ENCODE assay signal across 8 mouse cellular contexts in genomic region chr7:45627261-45627660, GRCm38 (mm10). TPM values are rescaled to one million over a fixed set of nuclear protein-coding genes. Genes with fewer than 3 reads are reported as not detected.
DNase-seq lines count a peak whose midpoint lies in the region; ATAC-seq lines count a peak whose summit lies in the region.
"Had no signal": no experiment of that assay in that cellular context is flagged by ENCODE, and none has a peak within 500 bp of the region (broad histone marks: within the 10 kb centered on the region; RNA-seq: fewer than 3 reads in every experiment).

Gene Rasip1 (plus strand): TSS chr7:45627488.

- ATAC-seq in embryonic facial prominence, embryonic 15.5 days (ENCODE audit: insufficient number of reproducible peaks, low FRiP score, low TSS enrichment, low read depth): no peak
- no peak for ATAC-seq in limb, embryonic 12.5 days (ENCODE audit: insufficient number of reproducible peaks, insufficient read depth, low FRiP score, low TSS enrichment, low read depth)
- no peak for ATAC-seq in neural tube, embryonic 12.5 days (ENCODE audit: low FRiP score, low read depth)

- H3K4me2 ChIP-seq in embryonic facial prominence, embryonic 15.5 days (replicated peaks): peak within 1 kb of the TSS; percentile 86
- peak within 1 kb of the TSS; percentile 88 for H3K4me2 ChIP-seq in limb, embryonic 12.5 days
- H3K4me2 ChIP-seq in neural tube, embryonic 12.5 days (replicated peaks): peak within 1 kb of the TSS; percentile 97

- H3K27me3 ChIP-seq in embryonic facial prominence, embryonic 15.5 days: no peaks in the 10 kb centered on the region; the same call in 1 of the 2 replicates
- H3K27me3 ChIP-seq in limb, embryonic 12.5 days: peaks cover 64% of the 10 kb centered on the region
- peaks cover 20% of the 10 kb centered on the region for H3K27me3 ChIP-seq in neural tube, embryonic 12.5 days (replicated peaks)

- H3K9me3 ChIP-seq in embryonic facial prominence, embryonic 15.5 days (replicated peaks): no peaks in the 10 kb centered on the region
- no peaks in the 10 kb centered on the region for H3K9me3 ChIP-seq in limb, embryonic 12.5 days
- no peaks in the 10 kb centered on the region for H3K9me3 ChIP-seq in neural tube, embryonic 12.5 days

- DNase-seq in adrenal gland, postnatal 14 days: peak; percentile 67
- peak; percentile 60 to 62 for DNase-seq in heart, postnatal 36 days
- no peak for DNase-seq in right cerebral cortex, postnatal 14 days
- DNase-seq in layer of hippocampus, adult 18-20 months (ENCODE audit: low spot score in 2 of 2): no peak

- H3K36me3 ChIP-seq in embryonic facial prominence, embryonic 15.5 days: no peaks in the 10 kb centered on the region
- no peaks in the 10 kb centered on the region for H3K36me3 ChIP-seq in limb, embryonic 12.5 days
- H3K36me3 ChIP-seq in neural tube, embryonic 12.5 days: no peaks in the 10 kb centered on the region

- peak within 1 kb of the TSS; percentile 71; the same call in 1 of the 2 replicates for H3K27ac ChIP-seq in embryonic facial prominence, embryonic 15.5 days (replicated peaks)
- peak within 1 kb of the TSS; percentile 51; the same call in 1 of the 2 replicates for H3K27ac ChIP-seq in limb, embryonic 12.5 days
- H3K27ac ChIP-seq in neural tube, embryonic 12.5 days: peak within 1 kb of the TSS; percentile 75

- H3K4me1 ChIP-seq in embryonic facial prominence, embryonic 15.5 days: peaks cover 8% of the 10 kb centered on the region; the same call in 1 of the 2 replicates
- peaks cover 6% of the 10 kb centered on the region; the same call in 1 of the 2 replicates for H3K4me1 ChIP-seq in limb, embryonic 12.5 days (replicated peaks)
- peaks cover 9% of the 10 kb centered on the region for H3K4me1 ChIP-seq in neural tube, embryonic 12.5 days

- WGBS in embryonic facial prominence, embryonic 15.5 days: 79% methylated on average over 9 of the region's 9 CpGs
- 77% methylated on average over 9 of the region's 9 CpGs for WGBS in limb, embryonic 12.5 days
- WGBS in neural tube, embryonic 12.5 days: 84% methylated on average over 9 of the region's 9 CpGs

- H3K4me3 ChIP-seq in embryonic facial prominence, embryonic 15.5 days (replicated peaks): peak within 1 kb of the TSS; percentile 54
- H3K4me3 ChIP-seq in limb, embryonic 12.5 days (replicated peaks): peak within 1 kb of the TSS; percentile 61
- peak within 1 kb of the TSS; percentile 55 for H3K4me3 ChIP-seq in neural tube, embryonic 12.5 days

- peak within 1 kb of the TSS; percentile 39 for H3K9ac ChIP-seq in embryonic facial prominence, embryonic 15.5 days
- peak within 1 kb of the TSS; percentile 75 for H3K9ac ChIP-seq in limb, embryonic 12.5 days (replicated peaks)
- peak within 1 kb of the TSS; percentile 83 for H3K9ac ChIP-seq in neural tube, embryonic 12.5 days

- intact Hi-C loops in heart, postnatal 36 days (cut with DNase I): loop anchor here (5.0 kb wide), 1 partner anchor 35 kb away; no protein-coding TSS in a partner anchor

RNA-seq across cellular contexts. Expression of gene Rasip1, which starts in this region (rescaled TPM):
- 33.0 and 35.4 TPM in 2 replicates for total RNA-seq in adrenal gland, postnatal 14 days (2021)
- 14.5 and 15.3 TPM in 2 replicates for polyA plus RNA-seq in embryonic facial prominence, embryonic 15.5 days (2015; fragmentation: Nextera tagmentation; extraction: Ambion mirVana)
- 10 to 100 TPM; 30.0 to 31.8 TPM for total RNA-seq in heart, postnatal 36 days (2021)
- 11.7 and 13.4 TPM in 2 replicates for polyA plus RNA-seq in limb, embryonic 12.5 days (2016; fragmentation: Nextera tagmentation; extraction: Ambion mirVana)
- polyA plus RNA-seq in neural tube, embryonic 12.5 days (2016; fragmentation: Nextera tagmentation; extraction: Ambion mirVana): 16.5 and 16.8 TPM in 2 replicates
- total RNA-seq in layer of hippocampus, adult 18-20 months (2021): 1 to 10 TPM; 6.0 to 6.3 TPM
- total RNA-seq: common myeloid progenitor, adult 5-6 weeks had no signal

Comparison
In these comparisons a context has a peak if more than half of its experiments do, and no peak if none do; other contexts are left out.
1. DNase-seq: peak in adrenal gland, postnatal 14 days (single experiment) and heart, postnatal 36 days (2 of 2); none in right cerebral cortex, postnatal 14 days (single experiment) and layer of hippocampus, adult 18-20 months (0 of 2).
2. Peak in every context shown above with its lines, with median percentiles within 50 percentile points of each other: H3K27ac ChIP-seq, H3K4me2 ChIP-seq, H3K4me3 ChIP-seq and H3K9ac ChIP-seq.